Mouse (Mus musculus): ENCODE results near the gene Dnah11.

DNA sequence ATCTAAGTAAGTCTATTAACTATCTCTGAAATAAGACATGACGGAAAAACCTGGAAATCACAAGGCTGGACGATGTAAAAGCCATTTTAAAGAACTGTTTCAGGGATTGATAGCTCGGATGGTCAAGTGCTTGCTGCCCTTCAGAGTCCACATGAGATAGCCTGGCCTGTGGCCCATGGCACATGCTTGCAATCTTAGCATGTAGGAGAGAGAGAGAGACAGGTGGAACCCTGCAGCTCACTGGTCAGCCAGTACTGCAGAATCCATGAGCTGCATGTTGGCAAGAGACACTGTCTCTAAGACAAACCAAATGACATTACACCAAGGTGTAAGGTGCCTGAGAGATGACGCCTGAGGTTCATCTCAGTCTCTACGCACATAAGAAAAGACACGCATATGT is 118.4 kb downstream of the Dnah11 start:
- TF ChIP-seq POLR2A (IDR thresholded peaks at IDR 0.05; ENCODE audit: extremely low read depth, insufficient read depth, low read length) (no peak), CTCF (IDR thresholded peaks at IDR 0.05; ENCODE audit: low read depth, low read length) (no peak)

Data from liver, adult 2 months (tissue).